Mouse (Mus musculus) CH12.LX (cell line): ENCODE measurements at regions not wholly inside any gene's neighbourhood (a gene's known extent, or its start where the extent isn't known, plus 50 kb on each side); places are given as distances from the start of the nearest gene placed in this dataset.
A peak's percentile ranks its signal among the peaks of the same experiment; 100 is the strongest.

Experiments used
- DNase-seq: peaks from one replicate; pipeline ENCODE4 v3.0.0-alpha.2; 2013; ENCODE audit errors: extremely low read depth
- H3K27ac ChIP-seq: 2 replicates; pipeline ENCODE4 v1.5.1; 2012; ENCODE audit warnings: low read depth, mild to moderate bottlenecking, control low read depth, moderate library complexity; ENCODE audit not compliant: insufficient read depth
- H3K27me3 ChIP-seq: replicated peaks from 2 replicates; pipeline ENCODE3; 2012; ENCODE audit warnings: inconsistent platforms
- H3K36me3 ChIP-seq, 2 experiments: replicated peaks in 1 of 2; 2 replicates each; pipeline versions ENCODE3 to v1.6.1; 2012; ENCODE audit warnings: inconsistent platforms in 1 of 2, low read length in 1 of 2, mild to moderate bottlenecking in 1 of 2, mixed read lengths in 1 of 2, moderate library complexity in 1 of 2; ENCODE audit not compliant: control insufficient read depth in 1 of 2, insufficient read depth in 1 of 2
- H3K4me1 ChIP-seq, 2 experiments: 2 replicates each; pipeline ENCODE4 v1.6.1; 2012; ENCODE audit warnings: inconsistent platforms in 1 of 2, moderate library complexity in 1 of 2; ENCODE audit not compliant: insufficient read depth in 2 of 2, control insufficient read depth in 1 of 2
- H3K4me2 ChIP-seq: 2 replicates; pipeline ENCODE4 v1.6.1; 2012; ENCODE audit warnings: low read depth, mild to moderate bottlenecking, control low read depth; ENCODE audit not compliant: poor library complexity, insufficient read depth, severe bottlenecking
- H3K4me3 ChIP-seq, 3 experiments: fragments of 150-350 bp in 1 of 3; sonication (generic) in 1 of 3; replicated peaks in 1 of 3; 2 replicates each; pipeline versions ENCODE3 to v1.5.1; 2011 to 2012; ENCODE audit warnings: low read depth in 2 of 3, low read length in 2 of 3, mild to moderate bottlenecking in 2 of 3, moderate library complexity in 2 of 3, control low read depth in 1 of 3, improper control_type of control experiment in 1 of 3, inconsistent platforms in 1 of 3, mixed read lengths in 1 of 3; ENCODE audit not compliant: poor library complexity in 1 of 3
- H3K79me2 ChIP-seq: replicated peaks from 2 replicates; pipeline ENCODE4 v1.6.1; 2012; ENCODE audit warnings: mild to moderate bottlenecking, moderate library complexity; ENCODE audit not compliant: control insufficient read depth, poor library complexity, insufficient read depth, severe bottlenecking; ENCODE audit errors: extremely low read depth
- H3K9ac ChIP-seq: 2 replicates; pipeline ENCODE4 v1.6.1; 2012; ENCODE audit warnings: low read depth, mild to moderate bottlenecking, control low read depth, moderate library complexity; ENCODE audit not compliant: insufficient read depth
- H3K9me3 ChIP-seq: replicated peaks from 2 replicates; pipeline ENCODE3; 2012; ENCODE audit warnings: low read length, inconsistent platforms, mixed read lengths
- CHD2 ChIP-seq: IDR thresholded peaks from 2 replicates; pipeline ENCODE4 v1.6.1; 2011; ENCODE audit warnings: low read length, improper control_type of control experiment
- CTCF ChIP-seq, 2 experiments: IDR thresholded peaks in 1 of 2; conservative IDR thresholded peaks in 1 of 2; 2 replicates each; pipeline ENCODE4 v1.5.1; 2011 to 2012; ENCODE audit warnings: low read depth in 2 of 2, low read length in 2 of 2, improper control_type of control experiment in 1 of 2, inconsistent platforms in 1 of 2, mild to moderate bottlenecking in 1 of 2, moderate library complexity in 1 of 2
- GABPA ChIP-seq: IDR thresholded peaks from 2 replicates; pipeline ENCODE4 v1.6.1; 2012; ENCODE audit warnings: low read depth, low read length, improper control_type of control experiment, inconsistent platforms; ENCODE audit not compliant: insufficient replicate concordance
- HCFC1 ChIP-seq: IDR thresholded peaks from 2 replicates; pipeline ENCODE4 v1.6.1; 2012; ENCODE audit warnings: low read depth, mild to moderate bottlenecking, inconsistent platforms, low read length, improper control_type of control experiment
- IRF4 ChIP-seq: IDR thresholded peaks from 2 replicates; pipeline ENCODE4 v1.6.1; 2014; ENCODE audit warnings: low read depth, mild to moderate bottlenecking, inconsistent platforms, low read length, improper control_type of control experiment
- JUN ChIP-seq: IDR thresholded peaks from 2 replicates; pipeline ENCODE4 v1.6.1; 2011; ENCODE audit warnings: low read depth, mild to moderate bottlenecking, low read length, improper control_type of control experiment, moderate library complexity; ENCODE audit not compliant: insufficient read depth
- KAT2A ChIP-seq: IDR thresholded peaks from 2 replicates; pipeline ENCODE4 v1.6.1; 2012; ENCODE audit warnings: low read length, improper control_type of control experiment, inconsistent platforms; ENCODE audit not compliant: insufficient replicate concordance
- MAX ChIP-seq: IDR thresholded peaks from 2 replicates; pipeline ENCODE4 v1.6.1; 2011; ENCODE audit warnings: low read length, improper control_type of control experiment
- MEF2A ChIP-seq: IDR thresholded peaks from 2 replicates; pipeline ENCODE4 v1.6.1; 2014; ENCODE audit warnings: low read depth, mild to moderate bottlenecking, inconsistent platforms, low read length, improper control_type of control experiment, borderline replicate concordance
- MXI1 ChIP-seq: IDR thresholded peaks from 2 replicates; pipeline ENCODE4 v1.6.1; 2011; ENCODE audit warnings: mild to moderate bottlenecking, low read depth, low read length, improper control_type of control experiment
- MYC ChIP-seq: IDR thresholded peaks from 2 replicates; pipeline ENCODE4 v1.6.1; 2011; ENCODE audit warnings: low read depth, mild to moderate bottlenecking, improper control_type of control experiment, low read length
- NELFE ChIP-seq: IDR thresholded peaks from 2 replicates; pipeline ENCODE4 v1.6.1; 2011; ENCODE audit warnings: low read depth, low read length, improper control_type of control experiment
- RAD21 ChIP-seq: IDR thresholded peaks from 2 replicates; pipeline ENCODE4 v1.6.1; 2011; ENCODE audit warnings: low read depth, mild to moderate bottlenecking, low read length, improper control_type of control experiment, moderate library complexity
- RCOR1 ChIP-seq: conservative IDR thresholded peaks from 2 replicates; pipeline ENCODE4 v1.6.1; 2012; ENCODE audit warnings: low read depth, mild to moderate bottlenecking, inconsistent platforms, low read length, improper control_type of control experiment
- SMC3 ChIP-seq: IDR thresholded peaks from 2 replicates; pipeline ENCODE4 v1.6.1; 2011; ENCODE audit warnings: low read depth, low read length, improper control_type of control experiment
- TBP ChIP-seq: conservative IDR thresholded peaks from 2 replicates; pipeline ENCODE4 v1.6.1; 2011; ENCODE audit warnings: low read depth, low read length, improper control_type of control experiment
- UBTF ChIP-seq: IDR thresholded peaks from 2 replicates; pipeline ENCODE4 v1.6.1; 2012; ENCODE audit warnings: low read depth, mild to moderate bottlenecking, inconsistent platforms, low read length, improper control_type of control experiment, moderate library complexity
- USF2 ChIP-seq: conservative IDR thresholded peaks from 2 replicates; pipeline ENCODE4 v1.6.1; 2011; ENCODE audit warnings: low read depth, low read length, improper control_type of control experiment
- ZC3H11A ChIP-seq: IDR thresholded peaks from 2 replicates; pipeline ENCODE4 v1.6.1; 2012; ENCODE audit warnings: low read depth, mild to moderate bottlenecking, inconsistent platforms, low read length, improper control_type of control experiment
- ZKSCAN1 ChIP-seq: IDR thresholded peaks from 2 replicates; pipeline ENCODE4 v1.6.1; 2012; ENCODE audit warnings: low read depth, inconsistent platforms, low read length, improper control_type of control experiment, borderline replicate concordance
- ZMIZ1 ChIP-seq: IDR thresholded peaks from 2 replicates; pipeline ENCODE4 v1.6.1; 2012; ENCODE audit warnings: low read depth, mild to moderate bottlenecking, inconsistent platforms, low read length, improper control_type of control experiment
- ZNF384 ChIP-seq: IDR thresholded peaks from 2 replicates; pipeline ENCODE4 v1.6.1; 2012; ENCODE audit warnings: low read depth, low read length, improper control_type of control experiment, inconsistent platforms
- dilution Hi-C: fragments of 300-500 bp; cut with MboI; formaldehyde crosslinking; loops from 2 replicates; pipeline ENCODE4 v1.14.3; 2020; ENCODE audit warnings: low sequenced_read_pairs; ENCODE audit not compliant: extremely low pct_unique_long_range_greater_than_20kb, extremely low pct_ligation_motif_present
- in situ Hi-C: fragments of 300-500 bp; cut with MboI; formaldehyde crosslinking; loops from 3 replicates; pipeline ENCODE4 v1.14.3; 2019; ENCODE audit warnings: low sequenced_read_pairs, low pct_ligation_motif_present, low pct_unique_long_range_greater_than_20kb, mixed read lengths

GRCm38 (mm10) chr19:35125278-35125677, 203.1 kb downstream of the Kif20b start:
- Histone ChIP-seq H3K36me3 (no peaks in the 10 kb centered on the region), H3K27ac (no peak overlapping the region), H3K27me3 (no peaks in the 10 kb centered on the region), H3K79me2 (no peaks in the 10 kb centered on the region), H3K9me3 (no peaks in the 10 kb centered on the region), H3K9ac (no peak overlapping the region), H3K4me3 (no peak overlapping the region), H3K4me1 (peaks cover 0 to 12% of the 10 kb centered on the region in 2 experiments; a peak in 2 of 4 replicates), H3K4me2 (no peak overlapping the region)
- peak; percentile 49 for DNase-seq
- in situ Hi-C loops (loop anchor here (25.0 kb wide), 1 partner anchor 962 kb away; the partner anchor contains the start of gene Rpp30), dilution Hi-C loops (no loop called here)
- TF ChIP-seq SMC3 (peak; percentile 57), UBTF (no peak), IRF4 (no peak), CTCF (conservative IDR thresholded peaks at IDR 0.05 in 1 of 2, IDR thresholded peaks at IDR 0.05 in 1 of 2; ENCODE audit: low read depth in 2 of 2, low read length in 2 of 2) (peak; percentile 35 to 74; a peak in 3 of 4 replicates), RAD21 (peak; percentile 82), ZNF384 (peak; percentile 66)

GRCm38 (mm10) chr19:35126594-35127051, 204.5 kb downstream of the Kif20b start:
- H3K9ac ChIP-seq, result peak overlapping the region; percentile 44; the same call in 1 of the 2 replicates
- dilution Hi-C loops, result no loop called here
- no peaks in the 10 kb centered on the region for H3K27me3 ChIP-seq
- no peaks in the 10 kb centered on the region for H3K79me2 ChIP-seq
- no peak overlapping the region for H3K27ac ChIP-seq
- no peaks in the 10 kb centered on the region for H3K9me3 ChIP-seq
- TF ChIP-seq SMC3, result no peak
- TF ChIP-seq MXI1, result peak; percentile 51; the same call in 1 of the 2 replicates
- TF ChIP-seq, all 38 proteins: peak for 1
- in situ Hi-C loops, result loop anchor here (25.0 kb wide), 1 partner anchor 961 kb away; the partner anchor contains the start of gene Rpp30
- Histone ChIP-seq H3K4me3 (peak overlapping the region; percentile 26 to 36 (median 33)), H3K4me2 (peak overlapping the region; percentile 97), H3K36me3 (no peaks in the 10 kb centered on the region), H3K4me1 (peaks cover 0 to 12% of the 10 kb centered on the region in 2 experiments; a peak in 2 of 4 replicates)
- peak; percentile 33 for DNase-seq

- dilution Hi-C loops (no loop called here), in situ Hi-C loops (loop anchor here (25.0 kb wide), 1 partner anchor 959 kb away; the partner anchor contains the start of gene Rpp30)
- H3K9ac ChIP-seq, result no peak overlapping the region
- H3K27ac ChIP-seq, result no peak overlapping the region
- no peak for DNase-seq
- H3K4me1 ChIP-seq, result peaks cover 0 to 12% of the 10 kb centered on the region in 2 experiments; a peak in 1 of 4 replicates
- TF ChIP-seq ZMIZ1 (no peak), UBTF (no peak), HCFC1 (no peak), SMC3 (no peak), MAX (no peak), RCOR1 (no peak), KAT2A (no peak), NELFE (no peak), JUN (no peak), GABPA (no peak), RAD21 (no peak), ZC3H11A (no peak), MEF2A (no peak), MYC (no peak), CHD2 (no peak), ZKSCAN1 (no peak), USF2 (no peak), MXI1 (no peak), TBP (no peak)
- no peaks in the 10 kb centered on the region for H3K9me3 ChIP-seq
- no peaks in the 10 kb centered on the region for H3K27me3 ChIP-seq
- 0 out of 2 replicates have a peak overlapping the region, but pooled peaks have one; percentile 9 for H3K4me2 ChIP-seq
- no peak overlapping the region for H3K4me3 ChIP-seq
- H3K36me3 ChIP-seq, result no peaks in the 10 kb centered on the region
- H3K79me2 ChIP-seq, result no peaks in the 10 kb centered on the region
Measured at GRCm38 (mm10) chr19:35128104-35128503, 205.9 kb downstream of the Kif20b start.
